Mouse (Mus musculus) heart, embryonic 11.5 days (tissue): Measurements from ENCODE around the gene Mark3. TPM values are rescaled to one million over a fixed set of nuclear protein-coding genes. Genes with fewer than 3 reads are reported as not detected.
A peak's percentile ranks its signal among the peaks of the same experiment; 100 is the strongest.

Source experiments
- ATAC-seq: fragments of 200-750 bp; cut with Nextera tagmentation; replicated peaks from 2 replicates; pipeline ENCODE4 v1.8.0; 2017; ENCODE audit warnings: moderate library complexity; ENCODE audit not compliant: insufficient number of reproducible peaks, low FRiP score, low TSS enrichment
- H3K27ac ChIP-seq: fragments of 300-500 bp; sonication (generic); 2 replicates; pipeline ENCODE4 v1.5.1; 2014; ENCODE audit warnings: mild to moderate bottlenecking, low read depth, low read length
- H3K27me3 ChIP-seq: fragments of 300-500 bp; sonication (generic); 2 replicates; pipeline ENCODE4 v1.6.1; 2014; ENCODE audit warnings: mild to moderate bottlenecking, low read length, mixed read lengths; ENCODE audit not compliant: control insufficient read depth, insufficient read depth
- H3K36me3 ChIP-seq: fragments of 300-500 bp; sonication (generic); 2 replicates; pipeline ENCODE4 v1.6.1; 2014; ENCODE audit warnings: mild to moderate bottlenecking, low read length, moderate library complexity, mixed read lengths; ENCODE audit not compliant: control insufficient read depth, insufficient read depth
- H3K4me1 ChIP-seq: fragments of 300-500 bp; sonication (generic); 2 replicates; pipeline ENCODE4 v1.6.1; 2014; ENCODE audit warnings: low read length; ENCODE audit not compliant: control insufficient read depth, insufficient read depth
- H3K4me2 ChIP-seq: fragments of 300-500 bp; sonication (generic); 2 replicates; pipeline ENCODE4 v1.6.1; 2014; ENCODE audit warnings: mild to moderate bottlenecking, moderate library complexity
- H3K4me3 ChIP-seq: fragments of 300-500 bp; sonication (generic); 2 replicates; pipeline ENCODE4 v1.5.1; 2014; ENCODE audit warnings: low read depth, low read length
- H3K9ac ChIP-seq: fragments of 300-500 bp; sonication (generic); 2 replicates; pipeline ENCODE4 v1.6.1; 2014; ENCODE audit warnings: mild to moderate bottlenecking, low read depth, low read length, moderate library complexity
- H3K9me3 ChIP-seq: fragments of 300-500 bp; sonication (generic); replicated peaks from 2 replicates; pipeline ENCODE4 v1.6.1; 2016; ENCODE audit warnings: low read length; ENCODE audit not compliant: control insufficient read depth
- WGBS: fragments of 180-500 bp; shearing (Covaris S2); extraction: QIAGEN DNeasy Blood & Tissue Kit; methylation state at CpG from one replicate; pipeline ENCODE4 v1.1.7; 2014; ENCODE audit not compliant: insufficient replicate concordance; 5-methylcytosine and 5-hydroxymethylcytosine counted together
- polyA plus RNA-seq: library from polyadenylated mRNA; unstranded; fragments of >200 nt; fragmentation: Nextera tagmentation; extraction: Ambion mirVana; gene quantifications from 2 replicates; pipeline ENCODE4 v1.2.1, GENCODE M21; 2014

Gene Mark3
- polyA plus RNA-seq, 1 experiment from 2014 or later, result 45.7 TPM

DNA sequence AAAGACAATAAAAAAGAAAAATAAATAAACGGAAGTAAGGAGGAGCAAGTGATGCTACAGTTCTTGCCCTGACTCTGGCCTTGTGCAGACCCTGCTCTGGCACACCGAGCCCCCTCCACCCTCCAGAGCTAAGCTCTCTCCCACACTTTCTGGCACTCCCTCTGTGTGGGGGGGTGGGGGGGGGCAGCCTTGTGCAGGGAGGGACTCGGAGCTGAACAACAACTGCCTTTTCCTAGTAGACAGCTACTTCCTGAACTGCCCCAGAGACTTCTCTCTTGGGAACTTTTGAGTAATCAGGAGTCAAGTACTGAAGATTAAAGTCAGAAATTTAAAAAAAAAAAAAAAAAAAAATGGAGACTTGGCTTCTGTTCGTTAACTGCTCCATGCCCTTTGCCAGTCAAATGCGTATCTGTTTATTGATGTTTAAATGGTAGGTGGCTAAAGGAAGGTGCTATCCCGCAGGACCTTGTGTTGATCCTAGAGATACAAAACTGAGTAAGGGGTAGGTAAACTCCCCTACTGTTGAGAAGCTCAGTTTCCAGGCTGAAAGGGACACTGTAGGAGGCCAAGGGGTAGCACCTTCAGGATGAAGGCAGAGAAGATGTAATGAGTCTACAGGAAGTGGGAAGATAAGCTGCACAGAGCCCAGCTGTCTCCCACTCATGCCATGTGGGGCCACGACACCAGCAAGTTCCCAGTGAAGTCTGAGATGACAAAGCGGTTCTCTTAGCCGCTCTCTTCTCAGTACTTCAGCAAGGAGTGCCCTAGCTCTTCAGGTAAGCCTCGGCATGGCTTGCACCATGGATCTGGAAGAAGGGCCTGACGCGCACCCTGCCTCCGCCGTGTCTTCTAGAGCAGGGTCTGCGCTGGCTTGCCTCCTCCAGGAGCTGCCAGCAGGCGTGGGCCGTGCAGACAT, 89.2 kb downstream of the Mark3 start:
- Histone ChIP-seq H3K36me3 (peaks cover 2% of the 10 kb centered on the region; the same call in 1 of the 2 replicates), H3K4me2 (peak overlapping the region; percentile 14; the same call in 1 of the 2 replicates), H3K9me3 (no peaks in the 10 kb centered on the region), H3K27me3 (no peaks in the 10 kb centered on the region), H3K4me1 (peaks cover 30% of the 10 kb centered on the region), H3K4me3 (no peak overlapping the region), H3K27ac (peak overlapping the region; percentile 55), H3K9ac (peak overlapping the region; percentile 44; the same call in 1 of the 2 replicates)
- 53% methylated on average over 17 of the region's 17 CpGs for WGBS
- no peak for ATAC-seq

DNA sequence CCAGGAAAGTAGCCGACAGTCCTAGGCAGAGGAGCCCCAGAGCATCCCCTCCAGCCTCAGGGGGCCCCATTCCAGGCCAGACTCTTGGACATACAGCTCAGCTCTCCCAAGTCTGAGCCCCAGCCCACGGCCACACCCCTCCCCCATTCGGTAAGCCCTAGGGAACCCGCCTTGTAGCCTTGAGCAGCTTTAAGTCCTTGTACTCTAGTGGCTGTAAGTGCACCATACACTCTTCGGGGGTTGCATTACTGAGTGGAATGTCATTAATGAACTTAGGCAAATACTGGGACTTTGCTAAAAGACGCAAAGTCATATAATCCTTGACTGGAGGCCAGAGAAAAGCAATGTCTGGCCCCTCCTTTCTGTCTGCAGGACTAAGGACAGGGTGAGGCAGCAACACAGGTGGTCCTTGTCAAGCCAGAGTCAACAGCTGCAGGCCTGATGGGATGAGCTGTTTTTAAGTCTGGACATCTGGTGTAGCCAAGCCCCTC, 89.9 kb downstream of the Mark3 start:
- peaks cover under 1% of the 10 kb centered on the region; the same call in 1 of the 2 replicates for H3K36me3 ChIP-seq
- H3K9me3 ChIP-seq, result no peaks in the 10 kb centered on the region
- WGBS, result 32% methylated on average over 6 of the region's 6 CpGs
- ATAC-seq, result no peak
- H3K27ac ChIP-seq, result peak overlapping the region; percentile 55
- peak overlapping the region; percentile 14; the same call in 1 of the 2 replicates for H3K4me2 ChIP-seq
- H3K4me3 ChIP-seq, result no peak overlapping the region
- H3K4me1 ChIP-seq, result peaks cover 36% of the 10 kb centered on the region
- H3K9ac ChIP-seq, result peak overlapping the region; percentile 44; the same call in 1 of the 2 replicates
- no peaks in the 10 kb centered on the region for H3K27me3 ChIP-seq

- H3K9ac ChIP-seq, result 0 out of 2 replicates have a peak overlapping the region, but pooled peaks have one; percentile 6
- no peaks in the 10 kb centered on the region; the same call in 1 of the 2 replicates for H3K36me3 ChIP-seq
- no peak overlapping the region; the same call in 1 of the 2 replicates for H3K4me2 ChIP-seq
- WGBS, result 67% methylated on average over 13 of the region's 13 CpGs
- no peak for ATAC-seq
- H3K27me3 ChIP-seq, result no peaks in the 10 kb centered on the region
- H3K9me3 ChIP-seq, result no peaks in the 10 kb centered on the region
- no peak overlapping the region for H3K4me3 ChIP-seq
- peak overlapping the region; percentile 42 for H3K27ac ChIP-seq
- peaks cover 45% of the 10 kb centered on the region for H3K4me1 ChIP-seq
These were observed 90.9 kb downstream of the Mark3 start for GRCm38 (mm10) chr12:111665041-111665880.

DNA sequence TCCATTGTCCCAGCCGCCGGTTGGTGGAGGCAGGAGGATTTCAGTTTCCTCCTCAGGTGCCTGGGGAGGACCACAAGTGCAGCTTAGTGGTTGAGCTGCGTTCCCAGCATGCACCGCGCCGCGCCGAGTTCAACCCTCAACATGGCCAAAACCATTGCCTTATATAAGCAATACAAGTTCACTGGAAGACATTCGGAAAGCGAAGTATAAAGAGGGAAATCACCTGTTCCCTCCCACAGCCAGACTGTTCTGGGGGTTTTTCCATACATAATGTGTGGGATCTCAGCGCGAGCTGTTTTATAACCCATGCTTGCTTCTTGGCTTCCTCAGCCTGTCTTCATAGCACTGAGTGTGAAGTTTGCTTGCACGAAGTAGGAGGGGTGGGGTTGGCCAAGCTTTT, 92.1 kb downstream of the Mark3 start:
- ATAC-seq, result no peak
- Histone ChIP-seq H3K36me3 (no peaks in the 10 kb centered on the region; the same call in 1 of the 2 replicates), H3K4me2 (no peak overlapping the region; the same call in 1 of the 2 replicates), H3K27ac (peak overlapping the region; percentile 42; the same call in 1 of the 2 replicates), H3K9ac (no peak overlapping the region), H3K9me3 (no peaks in the 10 kb centered on the region), H3K4me3 (no peak overlapping the region), H3K27me3 (no peaks in the 10 kb centered on the region; the same call in 1 of the 2 replicates), H3K4me1 (peaks cover 53% of the 10 kb centered on the region)
- 70% methylated on average over 13 of the region's 13 CpGs for WGBS

GRCm38 (mm10) chr12:111667421-111667820, 93.1 kb downstream of the Mark3 start:
- H3K27ac ChIP-seq, result no peak overlapping the region
- no peak overlapping the region for H3K4me3 ChIP-seq
- H3K4me1 ChIP-seq, result peaks cover 55% of the 10 kb centered on the region

DNA sequence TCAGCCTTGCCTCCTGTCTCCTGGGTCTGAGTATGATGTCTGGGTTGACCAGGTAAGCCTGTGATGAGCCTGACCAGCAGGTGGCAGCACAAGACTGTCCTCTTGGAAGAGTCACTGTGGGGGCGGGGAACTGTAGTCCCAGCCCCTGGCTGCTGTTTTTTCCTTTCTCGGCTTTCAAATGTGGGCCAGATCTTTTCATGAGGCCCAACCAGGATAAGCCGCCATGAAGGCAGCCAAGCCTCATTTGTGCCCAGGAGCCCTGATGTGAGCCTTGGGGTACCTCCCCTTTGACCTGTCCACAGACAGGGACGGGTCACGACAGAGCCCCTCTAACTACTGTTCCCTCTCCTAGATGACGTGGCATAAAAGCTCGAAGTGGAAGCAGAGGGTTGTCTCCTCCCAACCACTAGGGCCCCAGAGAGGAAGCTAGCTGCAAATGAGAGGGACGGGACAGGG, 94.2 kb downstream of the Mark3 start:
- Histone ChIP-seq H3K27me3 (peaks cover 4% of the 10 kb centered on the region; the same call in 1 of the 2 replicates), H3K4me3 (0 out of 2 replicates have a peak overlapping the region, but pooled peaks have one; percentile 4), H3K27ac (peak overlapping the region; percentile 86), H3K4me1 (peaks cover 59% of the 10 kb centered on the region), H3K36me3 (no peaks in the 10 kb centered on the region), H3K9me3 (no peaks in the 10 kb centered on the region), H3K4me2 (peak overlapping the region; percentile 57), H3K9ac (peak overlapping the region; percentile 56)
- WGBS, result 1% methylated on average over 8 of the region's 8 CpGs
- peak; percentile 49; the same call in 1 of the 2 replicates for ATAC-seq

More at GRCm38 (mm10) chr12:111667421-111667820, 93.1 kb downstream of the Mark3 start:
- Histone ChIP-seq H3K9me3 (no peaks in the 10 kb centered on the region), H3K4me2 (no peak overlapping the region), H3K36me3 (no peaks in the 10 kb centered on the region), H3K27me3 (peaks cover 1% of the 10 kb centered on the region; the same call in 1 of the 2 replicates), H3K9ac (no peak overlapping the region)
- ATAC-seq, result no peak
- 94% methylated on average over 5 of the region's 5 CpGs for WGBS

GRCm38 (mm10) chr12:111669000-111669788, 94.9 kb downstream of the Mark3 start:
- Histone ChIP-seq H3K9me3 (no peaks in the 10 kb centered on the region), H3K36me3 (no peaks in the 10 kb centered on the region), H3K27me3 (peaks cover 4% of the 10 kb centered on the region; the same call in 1 of the 2 replicates), H3K4me1 (peaks cover 52% of the 10 kb centered on the region), H3K27ac (peak overlapping the region; percentile 86), H3K9ac (peak overlapping the region; percentile 56), H3K4me2 (peak overlapping the region; percentile 57), H3K4me3 (0 out of 2 replicates have a peak overlapping the region, but pooled peaks have one; percentile 4)
- ATAC-seq, result no peak
- WGBS, result 61% methylated on average over 23 of the region's 23 CpGs
